Mouse (Mus musculus): ENCODE measurements at regions not wholly inside any gene's neighbourhood (a gene's known extent, or its start where the extent isn't known, plus 50 kb on each side); places are given as distances from the start of the nearest gene placed in this dataset.
"Not testable (repeated sequence)": the region's sequence is repeated elsewhere in the genome, so short reads cannot be mapped to it uniquely, and the experiment has no call there.

- H3K27me3 ChIP-seq (replicated peaks) = no peaks in the 10 kb centered on the region
- 0% methylated on average over 1 of the region's 1 CpGs for WGBS
These were observed 172.9 kb upstream of the 9130204L05Rik start for GRCm38 (mm10) chr3:91263540-91263939.

GRCm38 (mm10) chr3:91254926-91255325 lies 164.3 kb upstream of the 9130204L05Rik start:
- H3K36me3 ChIP-seq (replicated peaks); H3K27me3 ChIP-seq (replicated peaks); H3K27ac ChIP-seq; H3K4me1 ChIP-seq; H3K4me2 ChIP-seq; H3K9me3 ChIP-seq; H3K9ac ChIP-seq; ATAC-seq (replicated peaks); H3K4me3 ChIP-seq: not testable (repeated sequence)
- WGBS = 65% methylated on average over 2 of the region's 2 CpGs

More at GRCm38 (mm10) chr3:91263540-91263939, 172.9 kb upstream of the 9130204L05Rik start:
- ATAC-seq (replicated peaks) = peak; percentile 87
- Histone ChIP-seq H3K4me2 (no peak overlapping the region), H3K9me3 (no peaks in the 10 kb centered on the region), H3K4me1 (no peaks in the 10 kb centered on the region), H3K27ac (no peak overlapping the region), H3K4me3 (no peak overlapping the region), H3K9ac (no peak overlapping the region), H3K36me3 (replicated peaks) (no peaks in the 10 kb centered on the region)

- WGBS = 55% methylated on average over 3 of the region's 3 CpGs
- H3K4me1 ChIP-seq = no peaks in the 10 kb centered on the region
- no peaks in the 10 kb centered on the region for H3K27me3 ChIP-seq (replicated peaks)
- H3K4me3 ChIP-seq = no peak overlapping the region
- no peaks in the 10 kb centered on the region for H3K36me3 ChIP-seq (replicated peaks)
- H3K4me2 ChIP-seq = no peak overlapping the region
- H3K9ac ChIP-seq = no peak overlapping the region
- H3K27ac ChIP-seq = no peak overlapping the region
- no peak for ATAC-seq (replicated peaks)
- 0 out of 2 replicates have a peak, but pooled peaks cover 4% of the 10 kb centered on the region for H3K9me3 ChIP-seq
These were observed 132.6 kb upstream of the 9130204L05Rik start for GRCm38 (mm10) chr3:91223157-91223556.

- no peaks in the 10 kb centered on the region for H3K36me3 ChIP-seq (replicated peaks)
- no peaks in the 10 kb centered on the region for H3K4me1 ChIP-seq
- no peak overlapping the region for H3K27ac ChIP-seq
- H3K27me3 ChIP-seq (replicated peaks) = no peaks in the 10 kb centered on the region
- 88% methylated on average over 16 of the region's 16 CpGs for WGBS
- H3K4me2 ChIP-seq = no peak overlapping the region
- H3K9ac ChIP-seq = no peak overlapping the region
- H3K4me3 ChIP-seq = no peak overlapping the region
- ATAC-seq (replicated peaks) = no peak
- H3K9me3 ChIP-seq = no peaks in the 10 kb centered on the region; the same call in 1 of the 2 replicates
These were observed 122.7 kb upstream of the 9130204L05Rik start for GRCm38 (mm10) chr3:91213280-91213679.
